Mouse (Mus musculus): Measurements from ENCODE around the gene Gclm. TPM values are rescaled to one million over a fixed set of nuclear protein-coding genes. Genes with fewer than 3 reads are reported as not detected.
"Not testable (repeated sequence)": the region's sequence is repeated elsewhere in the genome, so short reads cannot be mapped to it uniquely, and the experiment has no call there.

The Gclm gene
- polyA plus RNA-seq, 1 experiment from 2014 or later = 49.5 TPM

- WGBS = 57% methylated on average over 6 of the region's 6 CpGs
- Histone ChIP-seq H3K9ac (replicated peaks; ENCODE audit: low read length) (no peak overlapping the region; the same call in 1 of the 2 replicates), H3K36me3 (replicated peaks; ENCODE audit: control insufficient read depth, insufficient read depth, low read depth, low read length) (no peaks in the 10 kb centered on the region), H3K4me1 (ENCODE audit: control insufficient read depth, insufficient read depth, low read length) (no peaks in the 10 kb centered on the region; the same call in 1 of the 2 replicates), H3K4me3 (ENCODE audit: low read depth, low read length) (no peak overlapping the region), H3K27me3 (ENCODE audit: control insufficient read depth, insufficient read depth, low read length) (no peaks in the 10 kb centered on the region), H3K9me3 (replicated peaks; ENCODE audit: control insufficient read depth, low read length) (no peaks in the 10 kb centered on the region), H3K4me2 (ENCODE audit: low read depth, low read length) (peak overlapping the region; percentile 24; the same call in 1 of the 2 replicates), H3K27ac (replicated peaks; ENCODE audit: low read depth, low read length) (no peak overlapping the region)
- DNase-seq (ENCODE audit: low spot score) = no peak
- ATAC-seq (replicated peaks; ENCODE audit: insufficient number of reproducible peaks, low FRiP score, low TSS enrichment, low read depth) = no peak
Observed at GRCm38 (mm10) chr3:122244759-122245158, 598 bp upstream of the Gclm start.

GRCm38 (mm10) chr3:122245878-122246332, 548 bp downstream of the Gclm start:
- H3K9ac ChIP-seq (replicated peaks; ENCODE audit: low read length) = peak overlapping the region; percentile 84
- DNase-seq (ENCODE audit: low spot score) = peak; percentile 62
- peak; percentile 49 for ATAC-seq (replicated peaks; ENCODE audit: insufficient number of reproducible peaks, low FRiP score, low TSS enrichment, low read depth)

GRCm38 (mm10) chr3:122246406-122246805, 1.0 kb downstream of the Gclm start:
- DNase-seq (ENCODE audit: low spot score) = no peak
- H3K27ac ChIP-seq (replicated peaks; ENCODE audit: low read depth, low read length) = no peak overlapping the region
- WGBS = 25% methylated on average over 6 of the region's 6 CpGs
- ATAC-seq (replicated peaks; ENCODE audit: insufficient number of reproducible peaks, low FRiP score, low TSS enrichment, low read depth) = no peak
- H3K27me3 ChIP-seq (ENCODE audit: control insufficient read depth, insufficient read depth, low read length) = no peaks in the 10 kb centered on the region
- H3K4me2 ChIP-seq (ENCODE audit: low read depth, low read length) = peak overlapping the region; percentile 89
- no peaks in the 10 kb centered on the region for H3K9me3 ChIP-seq (replicated peaks; ENCODE audit: control insufficient read depth, low read length)
- H3K4me3 ChIP-seq (ENCODE audit: low read depth, low read length) = peak overlapping the region; percentile 75
- no peak overlapping the region; the same call in 1 of the 2 replicates for H3K9ac ChIP-seq (replicated peaks; ENCODE audit: low read length)
- H3K36me3 ChIP-seq (replicated peaks; ENCODE audit: control insufficient read depth, insufficient read depth, low read depth, low read length) = no peaks in the 10 kb centered on the region
- H3K4me1 ChIP-seq (ENCODE audit: control insufficient read depth, insufficient read depth, low read length) = no peaks in the 10 kb centered on the region; the same call in 1 of the 2 replicates

More at GRCm38 (mm10) chr3:122245878-122246332, 548 bp downstream of the Gclm start:
- Histone ChIP-seq H3K4me2 (ENCODE audit: low read depth, low read length) (peak overlapping the region; percentile 89), H3K36me3 (replicated peaks; ENCODE audit: control insufficient read depth, insufficient read depth, low read depth, low read length) (no peaks in the 10 kb centered on the region), H3K27ac (replicated peaks; ENCODE audit: low read depth, low read length) (peak overlapping the region; percentile 80), H3K27me3 (ENCODE audit: control insufficient read depth, insufficient read depth, low read length) (no peaks in the 10 kb centered on the region), H3K9me3 (replicated peaks; ENCODE audit: control insufficient read depth, low read length) (no peaks in the 10 kb centered on the region), H3K4me1 (ENCODE audit: control insufficient read depth, insufficient read depth, low read length) (no peaks in the 10 kb centered on the region; the same call in 1 of the 2 replicates), H3K4me3 (ENCODE audit: low read depth, low read length) (peak overlapping the region; percentile 75)
- WGBS = under 1% methylated on average over 50 of the region's 50 CpGs

GRCm38 (mm10) chr3:122246986-122247767, 1.8 kb downstream of the Gclm start:
- Histone ChIP-seq H3K36me3 (replicated peaks; ENCODE audit: control insufficient read depth, insufficient read depth, low read depth, low read length) (no peaks in the 10 kb centered on the region), H3K4me1 (ENCODE audit: control insufficient read depth, insufficient read depth, low read length) (no peaks in the 10 kb centered on the region; the same call in 1 of the 2 replicates), H3K9ac (replicated peaks; ENCODE audit: low read length) (no peak overlapping the region), H3K27me3 (ENCODE audit: control insufficient read depth, insufficient read depth, low read length) (no peaks in the 10 kb centered on the region), H3K27ac (replicated peaks; ENCODE audit: low read depth, low read length) (no peak overlapping the region), H3K4me3 (ENCODE audit: low read depth, low read length) (no peak overlapping the region), H3K4me2 (ENCODE audit: low read depth, low read length) (no peak overlapping the region), H3K9me3 (replicated peaks; ENCODE audit: control insufficient read depth, low read length) (no peaks in the 10 kb centered on the region)
- DNase-seq (ENCODE audit: low spot score) (no peak), ATAC-seq (replicated peaks; ENCODE audit: insufficient number of reproducible peaks, low FRiP score, low TSS enrichment, low read depth) (no peak)
- WGBS = 63% methylated on average over 12 of the region's 12 CpGs

- no peak for DNase-seq (ENCODE audit: low spot score)
- no peak for ATAC-seq (replicated peaks; ENCODE audit: insufficient number of reproducible peaks, low FRiP score, low TSS enrichment, low read depth)
- Histone ChIP-seq H3K9ac (replicated peaks; ENCODE audit: low read length) (no peak overlapping the region), H3K27ac (replicated peaks; ENCODE audit: low read depth, low read length) (no peak overlapping the region), H3K36me3 (replicated peaks; ENCODE audit: control insufficient read depth, insufficient read depth, low read depth, low read length) (no peaks in the 10 kb centered on the region), H3K27me3 (ENCODE audit: control insufficient read depth, insufficient read depth, low read length) (no peaks in the 10 kb centered on the region), H3K4me1 (ENCODE audit: control insufficient read depth, insufficient read depth, low read length) (no peaks in the 10 kb centered on the region; the same call in 1 of the 2 replicates), H3K9me3 (replicated peaks; ENCODE audit: control insufficient read depth, low read length) (no peaks in the 10 kb centered on the region), H3K4me2 (ENCODE audit: low read depth, low read length) (no peak overlapping the region), H3K4me3 (ENCODE audit: low read depth, low read length) (no peak overlapping the region)
- WGBS = 85% methylated on average over 2 of the region's 2 CpGs
Observed at GRCm38 (mm10) chr3:122247768-122248100, 2.4 kb downstream of the Gclm start.

GRCm38 (mm10) chr3:122252466-122253253, 7.3 kb downstream of the Gclm start:
- Histone ChIP-seq H3K27ac (replicated peaks; ENCODE audit: low read depth, low read length) (no peak overlapping the region), H3K9me3 (replicated peaks; ENCODE audit: control insufficient read depth, low read length) (no peaks in the 10 kb centered on the region), H3K9ac (replicated peaks; ENCODE audit: low read length) (no peak overlapping the region), H3K4me1 (ENCODE audit: control insufficient read depth, insufficient read depth, low read length) (no peaks in the 10 kb centered on the region; the same call in 1 of the 2 replicates), H3K4me3 (ENCODE audit: low read depth, low read length) (no peak overlapping the region), H3K36me3 (replicated peaks; ENCODE audit: control insufficient read depth, insufficient read depth, low read depth, low read length) (no peaks in the 10 kb centered on the region), H3K27me3 (ENCODE audit: control insufficient read depth, insufficient read depth, low read length) (no peaks in the 10 kb centered on the region), H3K4me2 (ENCODE audit: low read depth, low read length) (no peak overlapping the region)
- DNase-seq (ENCODE audit: low spot score) = no peak
- ATAC-seq (replicated peaks; ENCODE audit: insufficient number of reproducible peaks, low FRiP score, low TSS enrichment, low read depth) = no peak
- WGBS = 44% methylated on average over 3 of the region's 3 CpGs

GRCm38 (mm10) chr3:122254050-122254449, 8.7 kb downstream of the Gclm start:
- not testable (repeated sequence) for DNase-seq (ENCODE audit: low spot score); H3K4me1 ChIP-seq (ENCODE audit: control insufficient read depth, insufficient read depth, low read length); H3K27me3 ChIP-seq (ENCODE audit: control insufficient read depth, insufficient read depth, low read length); ATAC-seq (replicated peaks; ENCODE audit: insufficient number of reproducible peaks, low FRiP score, low TSS enrichment, low read depth); H3K27ac ChIP-seq (replicated peaks; ENCODE audit: low read depth, low read length); H3K4me2 ChIP-seq (ENCODE audit: low read depth, low read length); H3K36me3 ChIP-seq (replicated peaks; ENCODE audit: control insufficient read depth, insufficient read depth, low read depth, low read length); H3K9ac ChIP-seq (replicated peaks; ENCODE audit: low read length); H3K4me3 ChIP-seq (ENCODE audit: low read depth, low read length); H3K9me3 ChIP-seq (replicated peaks; ENCODE audit: control insufficient read depth, low read length)
- WGBS = 81% methylated on average over 7 of the region's 7 CpGs

- ATAC-seq (replicated peaks; ENCODE audit: insufficient number of reproducible peaks, low FRiP score, low TSS enrichment, low read depth) (no peak), DNase-seq (ENCODE audit: low spot score) (no peak)
- Histone ChIP-seq H3K4me1 (ENCODE audit: control insufficient read depth, insufficient read depth, low read length) (no peaks in the 10 kb centered on the region), H3K9ac (replicated peaks; ENCODE audit: low read length) (no peak overlapping the region), H3K27me3 (ENCODE audit: control insufficient read depth, insufficient read depth, low read length) (no peaks in the 10 kb centered on the region), H3K9me3 (replicated peaks; ENCODE audit: control insufficient read depth, low read length) (no peaks in the 10 kb centered on the region), H3K27ac (replicated peaks; ENCODE audit: low read depth, low read length) (no peak overlapping the region), H3K4me2 (ENCODE audit: low read depth, low read length) (no peak overlapping the region), H3K36me3 (replicated peaks; ENCODE audit: control insufficient read depth, insufficient read depth, low read depth, low read length) (no peaks in the 10 kb centered on the region), H3K4me3 (ENCODE audit: low read depth, low read length) (no peak overlapping the region)
- 72% methylated on average over 5 of the region's 5 CpGs for WGBS
Observed at GRCm38 (mm10) chr3:122269986-122270385, 24.6 kb downstream of the Gclm start.
